Mouse (Mus musculus) cerebellum, adult 2 months (tissue): ENCODE measurements around the gene Gm17482.

Source experiments
- CTCF ChIP-seq: fragments of 200-500 bp; IDR thresholded peaks from 2 replicates; pipeline ENCODE4 v1.5.1; 2011; ENCODE audit warnings: low read depth, mild to moderate bottlenecking, control low read depth, low read length, moderate library complexity, borderline replicate concordance; ENCODE audit not compliant: insufficient read depth
- POLR2A ChIP-seq: fragments of 200-500 bp; IDR thresholded peaks from 2 replicates; pipeline ENCODE4 v1.6.1; 2011; ENCODE audit warnings: low read length, control low read depth, borderline replicate concordance; ENCODE audit not compliant: insufficient read depth

- TF ChIP-seq CTCF = no peak
- TF ChIP-seq POLR2A = no peak
These were observed 17.0 kb upstream of the Gm17482 start for GRCm38 (mm10) chr6:115210187-115210586.
